Mouse (Mus musculus): ENCODE results near the gene Dgcr2. TPM values are rescaled to one million over a fixed set of nuclear protein-coding genes. Genes with fewer than 3 reads are reported as not detected.

Dgcr2 gene
- polyA plus RNA-seq, 1 experiment from 2014 or later, result 83.3 TPM

- no peak overlapping the region; the same call in 1 of the 2 replicates for H3K4me2 ChIP-seq (ENCODE audit: low read length)
- peaks cover 14% of the 10 kb centered on the region; the same call in 1 of the 2 replicates for H3K36me3 ChIP-seq (ENCODE audit: control insufficient read depth, insufficient read depth, low read length)
- DNase-seq (ENCODE audit: low spot score) (no peak), ATAC-seq (replicated peaks; ENCODE audit: low FRiP score, low TSS enrichment, low read depth) (no peak)
- H3K27ac ChIP-seq (ENCODE audit: low read depth), result no peak overlapping the region
- peaks cover 72% of the 10 kb centered on the region for H3K4me1 ChIP-seq (replicated peaks; ENCODE audit: control insufficient read depth, insufficient read depth, low read length)
- H3K9ac ChIP-seq (ENCODE audit: low read length), result no peak overlapping the region
- H3K4me3 ChIP-seq (ENCODE audit: low read depth, low read length), result no peak overlapping the region
- WGBS, result 29% methylated on average over 7 of the region's 7 CpGs
- no peaks in the 10 kb centered on the region for H3K9me3 ChIP-seq (ENCODE audit: control insufficient read depth, low read length)
- peaks cover 52% of the 10 kb centered on the region for H3K27me3 ChIP-seq (replicated peaks; ENCODE audit: control insufficient read depth, insufficient read depth, low read length)
Measured at GRCm38 (mm10) chr16:17804982-17805381, 93.4 kb downstream of the Dgcr2 start.

- H3K27ac ChIP-seq (ENCODE audit: low read depth), result no peak overlapping the region
- H3K4me3 ChIP-seq (ENCODE audit: low read depth, low read length), result peak overlapping the region; percentile 20
- H3K36me3 ChIP-seq (ENCODE audit: control insufficient read depth, insufficient read depth, low read length), result peaks cover 14% of the 10 kb centered on the region; the same call in 1 of the 2 replicates
- 13% methylated on average over 33 of the region's 33 CpGs for WGBS
- H3K9me3 ChIP-seq (ENCODE audit: control insufficient read depth, low read length), result no peaks in the 10 kb centered on the region
- DNase-seq (ENCODE audit: low spot score), result peak; percentile 85
- H3K9ac ChIP-seq (ENCODE audit: low read length), result no peak overlapping the region
- H3K4me2 ChIP-seq (ENCODE audit: low read length), result peak overlapping the region; percentile 46
- ATAC-seq (replicated peaks; ENCODE audit: low FRiP score, low TSS enrichment, low read depth), result peak; percentile 13; the same call in 1 of the 2 replicates
- H3K4me1 ChIP-seq (replicated peaks; ENCODE audit: control insufficient read depth, insufficient read depth, low read length), result peaks cover 72% of the 10 kb centered on the region
- peaks cover 57% of the 10 kb centered on the region for H3K27me3 ChIP-seq (replicated peaks; ENCODE audit: control insufficient read depth, insufficient read depth, low read length)
Measured at GRCm38 (mm10) chr16:17804449-17804912, 93.9 kb downstream of the Dgcr2 start.

- H3K36me3 ChIP-seq (ENCODE audit: control insufficient read depth, insufficient read depth, low read length), result peaks cover 14% of the 10 kb centered on the region; the same call in 1 of the 2 replicates
- H3K9ac ChIP-seq (ENCODE audit: low read length), result no peak overlapping the region
- H3K9me3 ChIP-seq (ENCODE audit: control insufficient read depth, low read length), result no peaks in the 10 kb centered on the region
- H3K27me3 ChIP-seq (replicated peaks; ENCODE audit: control insufficient read depth, insufficient read depth, low read length), result peaks cover 63% of the 10 kb centered on the region
- peak overlapping the region; percentile 20 for H3K4me3 ChIP-seq (ENCODE audit: low read depth, low read length)
- peak overlapping the region; percentile 46 for H3K4me2 ChIP-seq (ENCODE audit: low read length)
- peaks cover 72% of the 10 kb centered on the region for H3K4me1 ChIP-seq (replicated peaks; ENCODE audit: control insufficient read depth, insufficient read depth, low read length)
- H3K27ac ChIP-seq (ENCODE audit: low read depth), result no peak overlapping the region
- WGBS, result 43% methylated on average over 33 of the region's 33 CpGs
- DNase-seq (ENCODE audit: low spot score), result peak; percentile 75
- ATAC-seq (replicated peaks; ENCODE audit: low FRiP score, low TSS enrichment, low read depth), result no peak
Measured at GRCm38 (mm10) chr16:17803675-17804448, 94.5 kb downstream of the Dgcr2 start.

- Histone ChIP-seq H3K4me2 (ENCODE audit: low read length) (peak overlapping the region; percentile 45), H3K36me3 (ENCODE audit: control insufficient read depth, insufficient read depth, low read length) (peaks cover 11% of the 10 kb centered on the region; the same call in 1 of the 2 replicates), H3K4me3 (ENCODE audit: low read depth, low read length) (peak overlapping the region; percentile 22), H3K4me1 (replicated peaks; ENCODE audit: control insufficient read depth, insufficient read depth, low read length) (peaks cover 72% of the 10 kb centered on the region), H3K27me3 (replicated peaks; ENCODE audit: control insufficient read depth, insufficient read depth, low read length) (peaks cover 63% of the 10 kb centered on the region), H3K9ac (ENCODE audit: low read length) (peak overlapping the region; percentile 27; the same call in 1 of the 2 replicates), H3K9me3 (ENCODE audit: control insufficient read depth, low read length) (no peaks in the 10 kb centered on the region), H3K27ac (ENCODE audit: low read depth) (no peak overlapping the region)
- WGBS, result 19% methylated on average over 83 of the region's 83 CpGs
- ATAC-seq (replicated peaks; ENCODE audit: low FRiP score, low TSS enrichment, low read depth) (no peak), DNase-seq (ENCODE audit: low spot score) (peak; percentile 75)
Measured at GRCm38 (mm10) chr16:17802839-17803674, 95.3 kb downstream of the Dgcr2 start.

- H3K9ac ChIP-seq (ENCODE audit: low read length), result no peak overlapping the region
- WGBS, result 30% methylated on average over 18 of the region's 18 CpGs
- peaks cover 63% of the 10 kb centered on the region for H3K27me3 ChIP-seq (replicated peaks; ENCODE audit: control insufficient read depth, insufficient read depth, low read length)
- H3K4me1 ChIP-seq (replicated peaks; ENCODE audit: control insufficient read depth, insufficient read depth, low read length), result peaks cover 67% of the 10 kb centered on the region
- H3K36me3 ChIP-seq (ENCODE audit: control insufficient read depth, insufficient read depth, low read length), result peaks cover 9% of the 10 kb centered on the region; the same call in 1 of the 2 replicates
- H3K4me3 ChIP-seq (ENCODE audit: low read depth, low read length), result peak overlapping the region; percentile 22
- H3K9me3 ChIP-seq (ENCODE audit: control insufficient read depth, low read length), result no peaks in the 10 kb centered on the region
- H3K27ac ChIP-seq (ENCODE audit: low read depth), result no peak overlapping the region
- DNase-seq (ENCODE audit: low spot score) (peak; percentile 70), ATAC-seq (replicated peaks; ENCODE audit: low FRiP score, low TSS enrichment, low read depth) (no peak)
- peak overlapping the region; percentile 45 for H3K4me2 ChIP-seq (ENCODE audit: low read length)
Measured at GRCm38 (mm10) chr16:17802456-17802838, 95.9 kb downstream of the Dgcr2 start.

GRCm38 (mm10) chr16:17801777-17802455 is 96.4 kb downstream of the Dgcr2 start:
- Histone ChIP-seq H3K4me3 (ENCODE audit: low read depth, low read length) (no peak overlapping the region), H3K4me1 (replicated peaks; ENCODE audit: control insufficient read depth, insufficient read depth, low read length) (peaks cover 63% of the 10 kb centered on the region), H3K27me3 (replicated peaks; ENCODE audit: control insufficient read depth, insufficient read depth, low read length) (peaks cover 63% of the 10 kb centered on the region), H3K36me3 (ENCODE audit: control insufficient read depth, insufficient read depth, low read length) (peaks cover 9% of the 10 kb centered on the region; the same call in 1 of the 2 replicates), H3K27ac (ENCODE audit: low read depth) (no peak overlapping the region), H3K4me2 (ENCODE audit: low read length) (no peak overlapping the region), H3K9me3 (ENCODE audit: control insufficient read depth, low read length) (no peaks in the 10 kb centered on the region), H3K9ac (ENCODE audit: low read length) (no peak overlapping the region)
- DNase-seq (ENCODE audit: low spot score), result peak; percentile 59
- WGBS, result 23% methylated on average over 7 of the region's 7 CpGs
- no peak for ATAC-seq (replicated peaks; ENCODE audit: low FRiP score, low TSS enrichment, low read depth)

- no peaks in the 10 kb centered on the region for H3K9me3 ChIP-seq (ENCODE audit: control insufficient read depth, low read length)
- H3K36me3 ChIP-seq (ENCODE audit: control insufficient read depth, insufficient read depth, low read length), result peaks cover 9% of the 10 kb centered on the region; the same call in 1 of the 2 replicates
- peaks cover 47% of the 10 kb centered on the region for H3K27me3 ChIP-seq (replicated peaks; ENCODE audit: control insufficient read depth, insufficient read depth, low read length)
- no peak for DNase-seq (ENCODE audit: low spot score)
- H3K4me3 ChIP-seq (ENCODE audit: low read depth, low read length), result no peak overlapping the region
- H3K9ac ChIP-seq (ENCODE audit: low read length), result no peak overlapping the region
- ATAC-seq (replicated peaks; ENCODE audit: low FRiP score, low TSS enrichment, low read depth), result no peak
- no peak overlapping the region for H3K27ac ChIP-seq (ENCODE audit: low read depth)
- peak overlapping the region; percentile 67 for H3K4me2 ChIP-seq (ENCODE audit: low read length)
- H3K4me1 ChIP-seq (replicated peaks; ENCODE audit: control insufficient read depth, insufficient read depth, low read length), result peaks cover 58% of the 10 kb centered on the region
Measured at GRCm38 (mm10) chr16:17799584-17799983, 98.8 kb downstream of the Dgcr2 start.
